Comparison of ENCODE assay signal across 10 mouse cellular contexts in the genomic region with DNA sequence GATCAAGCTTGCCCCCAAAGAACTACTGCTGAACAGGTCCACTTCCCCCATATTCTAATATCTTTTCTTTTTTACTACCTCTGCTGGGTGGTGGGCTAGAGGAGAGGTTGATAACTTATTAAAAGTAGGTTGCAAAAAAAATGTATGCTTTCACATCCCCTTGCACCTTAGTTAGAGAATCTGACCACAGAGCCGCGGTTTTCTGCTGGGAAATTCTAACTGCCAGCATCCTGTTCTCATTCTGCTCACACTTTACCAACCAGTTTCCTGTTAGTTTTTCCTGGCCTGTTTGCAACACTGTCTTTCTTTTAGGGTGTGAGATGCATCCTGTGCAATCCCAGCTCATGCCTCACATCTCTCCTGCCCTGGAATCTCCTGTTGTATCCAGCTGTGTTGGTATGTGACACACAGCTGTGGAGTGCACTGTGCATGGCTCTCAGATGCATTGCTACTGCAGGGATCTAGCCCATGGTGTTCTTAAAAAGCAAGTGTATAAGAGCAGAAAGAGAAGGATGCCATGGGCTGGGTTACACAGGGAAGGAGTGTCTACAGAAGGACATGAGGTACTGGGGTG.
DNase-seq lines count a peak whose midpoint lies in the region.
"Had no signal": no experiment of that assay in that cellular context is flagged by ENCODE, and none has a peak within 500 bp of the region (broad histone marks: within the 10 kb centered on the region; RNA-seq: fewer than 3 reads in every experiment).

No protein-coding gene starts in this region.

- peak; percentile 41 to 47 for DNase-seq in spleen, adult 18-20 months
- no peak for DNase-seq in spleen, adult 12 weeks (ENCODE audit: low spot score)
- peak; percentile 80 for DNase-seq in induced T-regulatory cell, adult 2 months (ENCODE audit: low read depth)
- peak; percentile 72 to 73 for DNase-seq in spleen, postnatal 36 days (ENCODE audit: low spot score in 2 of 2)
- DNase-seq in c-Kit-positive CD71-positive TER-119-positive erythroid progenitor cells, embryonic 14.5 days (ENCODE audit: low spot score) = no peak
- no peak for DNase-seq in right cerebral cortex, postnatal 10 days (ENCODE audit: low spot score in 2 of 2)
- DNase-seq in cerebellum, adult 18-20 months = no peak
- DNase-seq: heart, adult 18-20 months; heart, postnatal 14 days; liver, embryonic 13.5 days had no signal

Comparison
In these comparisons a context has a peak if more than half of its experiments do, and no peak if none do; other contexts are left out.
1. DNase-seq: peak in spleen, adult 18-20 months (2 of 2), induced T-regulatory cell, adult 2 months (single experiment) and spleen, postnatal 36 days (2 of 2); none in spleen, adult 12 weeks (single experiment), c-Kit-positive CD71-positive TER-119-positive erythroid progenitor cells, embryonic 14.5 days (single experiment), right cerebral cortex, postnatal 10 days (0 of 2) and cerebellum, adult 18-20 months (0 of 2).